Mouse (Mus musculus) lung, embryonic 14.5 days (tissue): Measurements from ENCODE around the gene Senp1. TPM values are rescaled to one million over a fixed set of nuclear protein-coding genes. Genes with fewer than 3 reads are reported as not detected.

Source experiments
- ATAC-seq: fragments of 200-750 bp; cut with Nextera tagmentation; 2 replicates; pipeline ENCODE4 v1.8.0; 2017; ENCODE audit warnings: mild to moderate bottlenecking, moderate TSS enrichment, moderate library complexity; ENCODE audit not compliant: insufficient read depth
- DNase-seq: peaks from one replicate; pipeline ENCODE4 v3.0.0-alpha.2; 2015
- H3K27ac ChIP-seq: fragments of 300-500 bp; sonication (generic); 2 replicates; pipeline ENCODE4 v1.5.1; 2014; ENCODE audit warnings: low read depth, mild to moderate bottlenecking, moderate library complexity
- H3K27me3 ChIP-seq: fragments of 300-500 bp; sonication (generic); 2 replicates; pipeline ENCODE4 v1.6.1; 2014; ENCODE audit warnings: low read length, control low read depth; ENCODE audit not compliant: insufficient read depth
- H3K36me3 ChIP-seq: fragments of 300-500 bp; sonication (generic); 2 replicates; pipeline ENCODE4 v1.6.1; 2014; ENCODE audit warnings: control low read depth; ENCODE audit not compliant: insufficient read depth
- H3K4me1 ChIP-seq: fragments of 300-500 bp; sonication (generic); 2 replicates; pipeline ENCODE4 v1.6.1; 2014; ENCODE audit warnings: antibody characterized with exemption, control low read depth; ENCODE audit not compliant: insufficient read depth
- H3K4me2 ChIP-seq: fragments of 300-500 bp; sonication (generic); 2 replicates; pipeline ENCODE4 v1.6.1; 2014; ENCODE audit warnings: mild to moderate bottlenecking
- H3K4me3 ChIP-seq: fragments of 300-500 bp; sonication (generic); 2 replicates; pipeline ENCODE4 v1.5.1; 2014; ENCODE audit warnings: low read depth, low read length
- H3K9ac ChIP-seq: fragments of 300-500 bp; sonication (generic); 2 replicates; pipeline ENCODE4 v1.6.1; 2014
- H3K9me3 ChIP-seq: fragments of 300-500 bp; sonication (generic); 2 replicates; pipeline ENCODE4 v1.6.1; 2016; ENCODE audit warnings: low read depth, low read length, control low read depth
- CTCF ChIP-seq: IDR thresholded peaks from 2 replicates; pipeline ENCODE4 v1.5.1; 2016; ENCODE audit warnings: antibody characterized with exemption, low read depth
- WGBS: fragments of 180-500 bp; shearing (Covaris S2); extraction: QIAGEN DNeasy Blood & Tissue Kit; methylation state at CpG from one replicate; pipeline ENCODE4 v1.1.7; 2014; 5-methylcytosine and 5-hydroxymethylcytosine counted together
- polyA plus RNA-seq: library from polyadenylated mRNA; unstranded; fragments of >200 nt; fragmentation: Nextera tagmentation; extraction: Ambion mirVana; gene quantifications from 2 replicates; pipeline ENCODE4 v1.2.1, GENCODE M21; 2014

The Senp1 gene
- polyA plus RNA-seq, 1 experiment from 2014 or later: 37.8 TPM

DNA sequence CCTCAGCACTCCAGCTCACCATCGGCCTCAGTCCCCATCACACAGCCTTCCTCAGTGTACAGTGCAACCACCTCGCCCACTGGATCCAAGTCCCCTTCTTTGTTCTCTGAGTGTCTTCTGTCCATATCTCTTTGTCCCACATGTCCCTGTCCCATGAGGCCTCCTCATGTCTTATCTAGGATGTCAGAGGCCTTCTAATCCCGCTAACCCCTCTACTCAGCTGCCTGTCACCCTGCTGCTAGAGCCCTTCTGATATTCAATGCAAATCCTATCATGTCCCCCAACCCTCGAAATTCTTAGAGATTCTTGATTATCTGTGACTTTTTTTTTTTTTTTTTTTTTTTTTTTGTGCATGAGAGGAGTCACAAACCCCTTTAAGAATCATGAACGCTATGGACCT, 22.7 kb upstream of the Senp1 start:
- H3K36me3 ChIP-seq: peaks cover 36% of the 10 kb centered on the region
- no peak for TF ChIP-seq CTCF
- H3K9me3 ChIP-seq: no peaks in the 10 kb centered on the region
- WGBS: 77% methylated on average over 5 of the region's 5 CpGs
- no peaks in the 10 kb centered on the region for H3K27me3 ChIP-seq
- H3K27ac ChIP-seq: no peak overlapping the region
- ATAC-seq: no peak
- H3K4me3 ChIP-seq: no peak overlapping the region
- H3K4me1 ChIP-seq: no peaks in the 10 kb centered on the region
- H3K9ac ChIP-seq: no peak overlapping the region
- H3K4me2 ChIP-seq: no peak overlapping the region
- no peak for DNase-seq

DNA sequence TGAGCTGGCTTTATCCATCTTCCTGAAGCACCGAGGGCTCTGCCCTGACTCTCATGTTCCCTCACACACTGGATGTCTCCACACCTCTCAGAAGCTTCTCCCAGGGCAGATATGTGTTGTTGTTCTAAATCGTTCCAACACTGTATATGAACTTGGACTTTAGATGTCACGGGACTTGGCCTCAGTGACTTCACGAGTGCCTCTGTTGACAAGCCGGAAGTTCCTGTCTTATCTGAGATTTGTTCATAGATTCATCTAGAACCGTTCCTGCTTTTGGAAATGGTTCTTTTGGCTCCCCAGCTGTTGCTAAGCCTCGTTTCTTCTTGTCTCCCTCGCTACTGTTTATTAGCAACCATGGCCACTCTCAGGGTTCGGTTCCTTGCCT, 22.2 kb upstream of the Senp1 start:
- TF ChIP-seq CTCF: no peak
- H3K4me1 ChIP-seq: no peaks in the 10 kb centered on the region
- WGBS: 87% methylated on average over 9 of the region's 9 CpGs
- DNase-seq (no peak), ATAC-seq (no peak)
- H3K4me2 ChIP-seq: no peak overlapping the region
- H3K9me3 ChIP-seq: no peaks in the 10 kb centered on the region
- no peak overlapping the region for H3K4me3 ChIP-seq
- H3K36me3 ChIP-seq: peaks cover 30% of the 10 kb centered on the region
- no peaks in the 10 kb centered on the region for H3K27me3 ChIP-seq
- no peak overlapping the region for H3K9ac ChIP-seq
- no peak overlapping the region for H3K27ac ChIP-seq

DNA sequence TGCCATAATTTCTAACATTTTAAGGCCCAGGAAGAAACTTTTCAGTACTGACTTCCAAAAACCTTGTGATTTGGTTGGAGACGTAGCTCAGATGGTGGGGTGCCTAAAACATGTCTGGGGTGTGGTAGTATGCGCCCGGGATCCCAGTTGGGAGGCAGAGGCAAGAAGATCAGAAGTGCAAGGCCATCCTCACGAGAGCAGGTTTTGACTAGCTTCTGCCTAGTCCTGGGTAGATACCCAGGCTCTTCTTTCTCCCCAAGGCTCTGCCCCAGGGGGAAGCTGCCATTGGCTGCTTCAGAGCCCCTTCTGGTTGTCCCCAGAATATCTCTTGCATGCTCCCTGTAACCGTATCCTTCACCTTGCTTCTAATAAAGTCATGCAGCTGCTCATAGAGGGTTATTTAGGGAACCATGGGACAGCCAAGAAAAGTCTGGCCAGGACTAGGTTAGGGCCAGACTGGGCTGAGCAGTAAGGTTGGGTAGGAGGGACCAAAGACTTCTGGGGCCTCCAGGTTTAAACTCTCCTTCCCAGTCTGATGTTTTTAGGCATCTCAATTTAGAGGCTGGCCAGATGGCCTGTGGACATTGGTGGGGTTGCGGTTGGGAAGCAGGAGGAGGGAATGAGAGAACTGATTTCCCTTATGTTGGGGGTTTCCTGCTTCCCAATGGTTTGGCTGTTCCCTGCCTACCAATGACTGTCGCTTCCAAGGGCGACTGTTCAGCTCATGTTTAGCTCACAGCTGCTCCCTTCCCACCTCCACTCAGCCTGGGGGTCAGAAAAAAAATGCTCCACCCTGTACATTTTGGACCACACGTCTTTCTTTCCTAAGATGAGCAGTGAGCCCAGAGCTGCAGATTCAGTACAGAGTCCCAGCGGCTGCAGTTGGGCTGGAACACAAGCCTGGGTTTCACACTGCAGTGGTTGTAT, 21.6 kb upstream of the Senp1 start:
- no peak for TF ChIP-seq CTCF
- Histone ChIP-seq H3K4me3 (no peak overlapping the region), H3K9me3 (no peaks in the 10 kb centered on the region), H3K9ac (no peak overlapping the region), H3K27ac (no peak overlapping the region), H3K4me1 (no peaks in the 10 kb centered on the region), H3K36me3 (peaks cover 24% of the 10 kb centered on the region), H3K4me2 (no peak overlapping the region), H3K27me3 (no peaks in the 10 kb centered on the region)
- ATAC-seq: no peak
- DNase-seq: no peak
- 82% methylated on average over 10 of the region's 10 CpGs for WGBS

DNA sequence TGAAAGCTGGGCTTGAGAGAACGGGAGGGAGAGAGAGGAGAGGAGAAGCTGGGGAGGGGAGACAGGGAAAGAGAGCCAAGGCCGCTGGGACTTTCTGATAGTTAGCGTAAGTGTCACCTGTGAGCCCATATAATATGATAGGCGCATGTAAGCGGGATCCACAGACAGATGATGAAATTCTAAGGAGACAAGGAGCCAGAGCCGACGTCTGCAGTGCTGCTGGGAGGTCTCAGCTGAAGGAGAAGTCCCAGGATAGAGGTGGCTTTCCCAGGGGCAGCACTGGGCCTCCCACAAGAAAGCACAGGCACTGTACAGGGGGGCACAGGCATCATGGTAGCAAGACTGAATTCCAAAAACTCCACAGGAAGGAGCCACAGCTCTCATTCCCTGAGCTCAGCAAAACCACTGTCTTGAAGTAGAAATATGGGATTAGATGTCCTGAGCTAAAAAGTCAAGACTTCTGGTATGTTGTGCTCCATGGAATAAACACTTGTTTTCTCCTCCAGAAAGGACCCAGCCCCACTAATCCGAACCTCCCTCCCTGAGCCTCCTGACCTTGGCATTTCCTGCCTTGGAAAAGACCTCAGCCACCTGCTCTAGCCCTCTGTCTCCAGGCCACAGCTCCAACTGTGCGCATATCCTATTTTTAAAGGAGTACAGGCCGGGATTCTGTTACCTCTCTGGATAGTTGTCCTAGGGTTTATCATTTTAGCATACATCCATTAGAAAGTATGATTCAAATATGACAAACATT, 20.7 kb upstream of the Senp1 start:
- H3K36me3 ChIP-seq: peaks cover 16% of the 10 kb centered on the region; the same call in 1 of the 2 replicates
- TF ChIP-seq CTCF: no peak
- 82% methylated on average over 10 of the region's 10 CpGs for WGBS
- no peak overlapping the region for H3K27ac ChIP-seq
- H3K9ac ChIP-seq: no peak overlapping the region
- H3K4me2 ChIP-seq: no peak overlapping the region
- no peaks in the 10 kb centered on the region for H3K27me3 ChIP-seq
- H3K4me1 ChIP-seq: no peaks in the 10 kb centered on the region
- ATAC-seq (no peak), DNase-seq (no peak)
- H3K9me3 ChIP-seq: no peaks in the 10 kb centered on the region
- no peak overlapping the region for H3K4me3 ChIP-seq

DNA sequence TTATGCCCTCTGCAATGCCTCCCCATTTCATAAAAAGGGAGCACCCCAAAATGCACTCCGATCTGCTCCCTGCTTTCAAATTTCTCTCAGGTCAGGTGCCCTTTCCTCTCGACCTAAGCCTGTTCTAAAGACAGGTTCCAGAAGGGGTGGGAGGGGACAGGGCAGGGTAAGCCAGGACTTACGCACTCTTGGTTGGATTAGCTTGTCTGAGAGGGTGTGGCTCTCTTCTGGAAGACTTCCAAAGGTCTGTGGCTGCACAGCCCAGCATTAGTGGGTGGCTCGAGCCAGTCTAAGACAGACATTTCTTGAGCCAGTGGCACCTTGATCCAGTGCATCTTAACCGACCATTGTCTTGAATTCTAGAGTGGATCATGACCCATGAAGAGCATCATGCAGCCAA, 18.2 kb upstream of the Senp1 start:
- no peak overlapping the region for H3K9ac ChIP-seq
- no peak overlapping the region for H3K4me3 ChIP-seq
- no peak for DNase-seq
- 0 out of 2 replicates have a peak, but pooled peaks cover 3% of the 10 kb centered on the region for H3K27me3 ChIP-seq
- WGBS: 68% methylated on average over 5 of the region's 5 CpGs
- no peaks in the 10 kb centered on the region for H3K4me1 ChIP-seq
- no peak for TF ChIP-seq CTCF
- no peak for ATAC-seq
- peaks cover 8% of the 10 kb centered on the region; the same call in 1 of the 2 replicates for H3K36me3 ChIP-seq
- H3K27ac ChIP-seq: no peak overlapping the region
- no peaks in the 10 kb centered on the region for H3K9me3 ChIP-seq
- no peak overlapping the region for H3K4me2 ChIP-seq

DNA sequence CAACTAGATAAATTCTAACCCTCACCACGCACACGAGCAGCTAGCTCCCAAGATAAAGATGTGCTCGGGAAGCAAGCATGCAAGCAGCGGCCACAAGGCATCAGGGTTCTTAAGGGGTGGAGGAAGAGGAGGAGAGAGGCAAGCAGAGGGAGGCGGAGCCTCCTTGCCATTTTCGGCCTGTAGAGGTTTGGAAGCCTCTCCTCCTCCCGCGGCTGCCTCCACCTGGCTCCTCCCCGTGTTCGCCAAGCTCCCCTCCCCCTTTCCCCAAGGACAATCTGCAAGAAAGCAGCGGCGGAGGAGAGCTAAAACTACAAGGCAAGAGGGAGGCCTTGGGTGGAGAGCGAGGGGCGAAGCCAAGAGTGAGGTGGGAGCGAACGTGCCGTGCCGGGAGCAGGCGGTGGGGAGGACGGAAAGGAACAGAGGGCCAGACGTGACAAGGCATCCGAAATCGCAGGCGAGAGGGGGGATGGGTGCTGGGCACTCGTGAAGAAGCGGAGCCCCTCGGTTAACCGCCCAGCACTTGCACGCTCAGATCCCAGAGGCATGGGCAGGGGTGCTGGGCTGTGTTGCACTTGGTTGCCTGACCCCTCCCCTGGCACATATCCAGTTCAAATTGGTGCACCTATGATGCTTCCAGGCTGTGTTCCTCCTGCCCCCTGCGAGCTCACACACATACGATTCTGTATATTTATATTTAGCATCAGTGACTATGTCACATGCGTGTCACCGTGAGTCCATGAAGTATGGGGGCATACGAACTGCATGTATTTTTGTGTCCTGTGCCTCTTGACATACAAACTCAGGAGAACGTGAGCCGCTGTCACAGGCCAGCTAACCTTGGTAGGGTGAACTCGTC, 15.0 kb upstream of the Senp1 start:
- Histone ChIP-seq H3K9ac (peak overlapping the region; percentile 66), H3K27me3 (0 out of 2 replicates have a peak, but pooled peaks cover 3% of the 10 kb centered on the region), H3K4me2 (peak overlapping the region; percentile 78), H3K9me3 (no peaks in the 10 kb centered on the region), H3K27ac (peak overlapping the region; percentile 59; the same call in 1 of the 2 replicates), H3K4me1 (no peaks in the 10 kb centered on the region), H3K4me3 (peak overlapping the region; percentile 62), H3K36me3 (no peaks in the 10 kb centered on the region; the same call in 1 of the 2 replicates)
- DNase-seq: peak; percentile 88
- ATAC-seq: peak; percentile 96
- WGBS: 1% methylated on average over 37 of the region's 37 CpGs
- TF ChIP-seq CTCF: no peak
